Mouse (Mus musculus) kidney, embryonic 16.5 days (tissue): ENCODE measurements around the gene Hivep3. TPM values are rescaled to one million over a fixed set of nuclear protein-coding genes. Genes with fewer than 3 reads are reported as not detected.

ENCODE experiments used
- ATAC-seq: fragments of 200-750 bp; cut with Nextera tagmentation; 2 replicates; pipeline ENCODE4 v1.8.0; 2017; ENCODE audit warnings: moderate TSS enrichment; ENCODE audit not compliant: low FRiP score, low TSS enrichment
- H3K27ac ChIP-seq: fragments of 300-500 bp; sonication (generic); 2 replicates; pipeline ENCODE4 v1.5.1; 2014; ENCODE audit warnings: low read length
- H3K27me3 ChIP-seq: fragments of 300-500 bp; sonication (generic); 2 replicates; pipeline ENCODE4 v1.6.1; 2014; ENCODE audit warnings: low read length, control low read depth, mixed read lengths; ENCODE audit not compliant: insufficient read depth
- H3K36me3 ChIP-seq: fragments of 300-500 bp; sonication (generic); 2 replicates; pipeline ENCODE4 v1.6.1; 2014; ENCODE audit warnings: low read length, control low read depth, mixed read lengths; ENCODE audit not compliant: insufficient read depth
- H3K4me1 ChIP-seq: fragments of 300-500 bp; sonication (generic); 2 replicates; pipeline ENCODE4 v1.6.1; 2014; ENCODE audit warnings: low read length, control low read depth, mixed read lengths; ENCODE audit not compliant: insufficient read depth
- H3K4me2 ChIP-seq: fragments of 300-500 bp; sonication (generic); replicated peaks from 2 replicates; pipeline ENCODE4 v1.6.1; 2014; ENCODE audit warnings: low read depth, low read length
- H3K4me3 ChIP-seq: fragments of 300-500 bp; sonication (generic); 2 replicates; pipeline ENCODE4 v1.5.1; 2014; ENCODE audit warnings: mild to moderate bottlenecking, low read length
- H3K9ac ChIP-seq: fragments of 300-500 bp; sonication (generic); replicated peaks from 2 replicates; pipeline ENCODE4 v1.6.1; 2014; ENCODE audit warnings: low read length
- H3K9me3 ChIP-seq: fragments of 300-500 bp; sonication (generic); 2 replicates; pipeline ENCODE4 v1.6.1; 2016; ENCODE audit warnings: low read length, control low read depth
- WGBS: fragments of 180-500 bp; shearing (Covaris S2); extraction: QIAGEN DNeasy Blood & Tissue Kit; methylation state at CpG from one replicate; pipeline ENCODE4 v1.1.7; 2014; 5-methylcytosine and 5-hydroxymethylcytosine counted together
- polyA plus RNA-seq: library from polyadenylated mRNA; unstranded; fragments of >200 nt; fragmentation: Nextera tagmentation; extraction: Ambion mirVana; gene quantifications from 2 replicates; pipeline ENCODE4 v1.2.1, GENCODE M21; 2015

Gene Hivep3
- polyA plus RNA-seq, 1 experiment from 2014 or later, result 7.0 TPM

DNA sequence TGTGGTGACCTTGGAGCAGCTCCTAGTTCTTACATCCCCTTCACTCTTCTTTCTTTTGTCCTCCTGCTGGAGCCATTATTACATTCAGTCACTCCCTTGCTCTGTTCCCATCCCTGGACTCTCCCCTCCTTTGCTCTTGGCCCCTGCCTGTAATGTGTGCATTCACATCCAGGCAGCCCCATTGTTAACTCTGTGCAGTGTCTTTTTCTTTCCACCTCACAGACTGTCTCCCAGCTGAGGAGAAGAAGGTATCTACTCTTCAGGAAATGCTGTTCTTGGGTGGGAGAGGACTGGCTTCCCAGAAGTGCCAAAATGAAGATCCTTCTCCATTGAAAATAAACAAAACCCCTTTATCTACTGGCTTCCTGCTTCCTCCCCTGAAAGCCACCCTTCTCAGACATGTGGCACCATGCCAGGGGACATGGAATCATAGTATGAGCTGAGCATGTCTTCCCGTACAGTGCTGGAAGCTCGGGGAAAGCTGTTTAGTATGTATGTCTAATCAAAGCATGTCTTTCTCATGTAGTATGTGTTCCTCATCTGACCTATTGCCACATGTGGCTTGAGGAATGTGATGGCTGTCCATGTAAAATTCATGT lies 17.9 kb downstream of the Hivep3 start:
- Histone ChIP-seq H3K27ac (no peak overlapping the region), H3K9ac (no peak overlapping the region), H3K27me3 (no peaks in the 10 kb centered on the region), H3K4me3 (no peak overlapping the region), H3K4me2 (no peak overlapping the region), H3K4me1 (no peaks in the 10 kb centered on the region), H3K36me3 (no peaks in the 10 kb centered on the region), H3K9me3 (peaks cover 2% of the 10 kb centered on the region; the same call in 1 of the 2 replicates)
- WGBS, result 77% methylated on average over 2 of the region's 2 CpGs
- no peak for ATAC-seq

DNA sequence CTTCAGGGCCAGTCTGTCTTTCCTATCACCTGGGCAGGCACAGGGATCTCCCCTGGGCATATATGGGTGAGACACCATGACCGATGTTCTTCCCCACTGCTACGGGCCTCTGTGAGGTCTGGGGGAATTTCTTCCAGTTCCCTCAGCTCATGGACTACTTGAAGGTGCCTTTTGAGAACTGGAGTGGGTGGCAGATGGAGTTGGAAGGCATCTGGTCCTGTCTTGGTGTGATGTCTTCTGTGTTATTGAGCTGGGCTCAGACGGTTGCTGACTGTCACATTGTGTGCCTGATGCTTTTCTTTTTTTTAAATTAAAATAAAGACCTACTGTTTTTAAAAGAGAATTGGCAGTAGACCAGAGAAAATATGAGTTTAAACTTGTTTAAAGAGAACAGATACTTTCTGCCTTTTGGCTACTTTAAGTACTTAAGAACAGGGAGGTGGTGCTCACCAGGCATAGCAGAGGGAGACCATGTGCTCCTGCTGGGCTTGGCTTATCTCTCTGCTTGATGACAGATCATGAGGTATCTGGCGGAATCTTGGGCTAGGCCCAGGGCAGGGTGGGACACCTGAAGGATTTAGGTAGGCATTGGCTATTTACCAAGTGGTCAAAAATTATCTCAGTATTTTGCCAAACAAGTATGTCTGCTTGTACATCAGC lies 26.1 kb downstream of the Hivep3 start:
- Histone ChIP-seq H3K4me2 (no peak overlapping the region), H3K4me3 (no peak overlapping the region), H3K4me1 (no peaks in the 10 kb centered on the region), H3K36me3 (no peaks in the 10 kb centered on the region), H3K9me3 (peaks cover 2% of the 10 kb centered on the region; the same call in 1 of the 2 replicates), H3K27me3 (no peaks in the 10 kb centered on the region), H3K27ac (no peak overlapping the region), H3K9ac (no peak overlapping the region)
- 85% methylated on average over 4 of the region's 4 CpGs for WGBS
- no peak for ATAC-seq

DNA sequence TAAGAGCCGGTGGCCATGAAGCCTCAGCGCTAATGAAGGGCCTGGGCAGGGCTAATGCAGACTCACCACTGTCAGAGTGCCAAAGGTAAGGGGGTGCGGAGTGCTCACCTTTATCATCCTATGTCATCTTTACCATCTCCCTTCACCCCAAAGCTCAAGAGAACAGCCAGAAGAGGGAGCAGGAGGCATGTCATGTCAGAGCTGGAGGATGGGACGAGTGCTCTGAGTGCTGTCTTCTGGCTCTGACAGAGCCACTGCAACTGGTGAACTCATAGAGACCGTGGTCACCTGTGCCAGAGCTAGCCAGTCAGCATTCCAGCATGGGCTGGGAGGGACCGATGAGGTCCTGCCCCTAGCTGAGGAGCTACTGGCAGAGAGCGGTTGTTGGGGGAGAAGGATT lies 27.2 kb downstream of the Hivep3 start:
- ATAC-seq, result no peak
- no peaks in the 10 kb centered on the region for H3K4me1 ChIP-seq
- H3K36me3 ChIP-seq, result no peaks in the 10 kb centered on the region
- H3K4me2 ChIP-seq, result no peak overlapping the region
- 74% methylated on average over 7 of the region's 7 CpGs for WGBS
- H3K27ac ChIP-seq, result no peak overlapping the region
- H3K9ac ChIP-seq, result no peak overlapping the region
- H3K4me3 ChIP-seq, result no peak overlapping the region
- no peaks in the 10 kb centered on the region for H3K9me3 ChIP-seq
- no peaks in the 10 kb centered on the region for H3K27me3 ChIP-seq

DNA sequence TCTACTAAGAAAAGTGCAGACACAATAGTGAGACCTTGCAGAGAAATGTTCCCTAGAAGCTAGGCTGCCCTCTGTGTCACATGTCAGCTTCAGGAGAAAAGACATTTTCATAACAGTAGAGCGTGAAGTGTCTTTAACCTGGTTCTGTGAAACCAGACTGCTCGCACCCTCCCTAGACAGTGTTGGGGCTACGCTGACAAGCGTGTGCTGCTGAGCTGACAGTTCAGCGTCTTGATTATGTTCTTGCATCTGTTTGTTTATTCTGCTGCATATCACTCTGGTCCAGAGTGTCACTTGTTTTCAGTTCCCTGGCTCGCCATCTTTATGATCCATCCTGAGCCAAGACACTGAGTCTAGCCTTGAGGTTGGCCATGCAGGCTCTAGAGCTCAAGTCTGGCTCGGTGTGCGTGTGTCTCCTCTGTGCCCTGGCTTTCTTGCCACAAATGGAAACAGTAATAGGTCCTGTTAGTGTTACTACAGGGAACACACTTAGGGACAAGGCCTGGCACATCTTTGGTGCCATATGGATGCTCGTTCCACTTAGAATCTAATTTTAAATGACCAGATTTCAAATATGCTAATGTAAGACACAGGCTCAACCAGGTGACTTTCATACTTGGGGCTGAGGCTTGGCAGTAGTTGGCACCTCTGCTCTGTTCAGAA lies 28.0 kb downstream of the Hivep3 start:
- no peak for ATAC-seq
- Histone ChIP-seq H3K36me3 (no peaks in the 10 kb centered on the region), H3K9ac (no peak overlapping the region), H3K4me3 (no peak overlapping the region), H3K9me3 (no peaks in the 10 kb centered on the region), H3K4me2 (no peak overlapping the region), H3K27ac (no peak overlapping the region), H3K4me1 (no peaks in the 10 kb centered on the region), H3K27me3 (no peaks in the 10 kb centered on the region)
- WGBS, result 73% methylated on average over 9 of the region's 9 CpGs

DNA sequence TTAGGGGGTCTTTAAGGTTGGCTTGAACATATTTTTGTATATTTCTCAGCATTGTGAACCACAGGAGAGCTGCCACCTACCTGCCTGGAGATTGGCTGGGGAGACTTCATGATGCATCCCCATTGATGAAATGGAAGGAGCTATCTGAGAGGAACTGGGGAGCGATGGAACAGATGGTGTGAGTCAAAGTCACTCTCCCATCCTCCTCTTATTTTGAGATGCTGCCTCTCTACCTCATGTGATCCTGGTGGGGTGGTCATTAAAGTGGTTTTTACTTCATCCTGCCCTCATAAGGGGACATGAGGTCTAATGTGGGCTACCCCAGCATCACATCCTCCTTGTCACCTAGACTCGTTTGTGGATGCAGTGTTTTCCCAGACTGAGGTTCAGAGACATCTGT lies 28.6 kb downstream of the Hivep3 start:
- no peak for ATAC-seq
- Histone ChIP-seq H3K9ac (no peak overlapping the region), H3K4me1 (no peaks in the 10 kb centered on the region), H3K36me3 (no peaks in the 10 kb centered on the region), H3K9me3 (no peaks in the 10 kb centered on the region), H3K4me2 (no peak overlapping the region), H3K4me3 (no peak overlapping the region), H3K27ac (no peak overlapping the region), H3K27me3 (no peaks in the 10 kb centered on the region)
- WGBS, result 73% methylated on average over 2 of the region's 2 CpGs

DNA sequence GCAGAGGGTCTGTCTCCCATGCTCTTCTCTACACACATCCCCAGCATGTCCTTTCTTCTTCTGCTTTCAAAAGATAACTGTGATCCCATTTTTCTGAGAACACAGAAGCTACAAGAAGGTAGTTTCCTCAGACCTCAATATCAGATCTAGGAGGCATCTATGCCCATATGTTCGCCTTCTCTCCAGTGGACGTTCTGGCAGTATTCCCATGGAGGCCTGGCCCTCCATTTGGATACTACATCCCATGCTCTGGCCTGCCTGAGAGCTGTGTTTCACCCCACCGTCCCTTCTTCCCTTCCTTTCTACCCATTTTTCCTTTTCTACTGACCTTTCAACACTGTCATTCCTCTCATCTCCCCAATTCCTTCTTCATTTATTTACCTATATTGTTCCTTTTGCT lies 34.5 kb downstream of the Hivep3 start:
- no peak for ATAC-seq
- Histone ChIP-seq H3K27ac (no peak overlapping the region), H3K9me3 (no peaks in the 10 kb centered on the region), H3K9ac (no peak overlapping the region), H3K4me2 (no peak overlapping the region), H3K4me1 (no peaks in the 10 kb centered on the region), H3K36me3 (no peaks in the 10 kb centered on the region), H3K4me3 (no peak overlapping the region), H3K27me3 (no peaks in the 10 kb centered on the region)
- WGBS, result 78% methylated on average over 3 of the region's 3 CpGs

DNA sequence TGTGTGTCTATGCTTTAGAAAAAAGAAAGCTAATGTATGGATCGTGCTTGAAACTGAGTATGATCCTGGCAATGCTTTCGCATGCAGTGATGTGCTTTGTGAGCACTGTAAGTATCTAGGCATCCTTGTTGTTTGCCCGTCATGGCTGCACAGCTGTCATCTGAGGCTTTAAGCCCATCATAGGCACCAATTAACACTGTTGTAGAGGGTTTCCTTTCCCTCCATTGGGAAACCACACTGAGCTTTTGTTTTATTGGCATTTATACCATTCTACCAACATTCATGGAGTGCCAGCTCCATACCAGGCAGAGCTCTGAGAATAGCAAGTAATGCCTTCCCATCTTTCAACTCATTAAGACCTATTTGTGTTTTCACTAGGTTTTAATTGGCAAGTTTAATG lies 42.3 kb downstream of the Hivep3 start:
- H3K9me3 ChIP-seq, result no peaks in the 10 kb centered on the region
- ATAC-seq, result no peak
- no peak overlapping the region for H3K4me2 ChIP-seq
- 0 out of 2 replicates have a peak, but pooled peaks cover 3% of the 10 kb centered on the region for H3K4me1 ChIP-seq
- no peak overlapping the region for H3K4me3 ChIP-seq
- H3K27ac ChIP-seq, result no peak overlapping the region
- WGBS, result 84% methylated on average over 3 of the region's 3 CpGs
- no peaks in the 10 kb centered on the region for H3K36me3 ChIP-seq
- H3K9ac ChIP-seq, result no peak overlapping the region
- H3K27me3 ChIP-seq, result no peaks in the 10 kb centered on the region

DNA sequence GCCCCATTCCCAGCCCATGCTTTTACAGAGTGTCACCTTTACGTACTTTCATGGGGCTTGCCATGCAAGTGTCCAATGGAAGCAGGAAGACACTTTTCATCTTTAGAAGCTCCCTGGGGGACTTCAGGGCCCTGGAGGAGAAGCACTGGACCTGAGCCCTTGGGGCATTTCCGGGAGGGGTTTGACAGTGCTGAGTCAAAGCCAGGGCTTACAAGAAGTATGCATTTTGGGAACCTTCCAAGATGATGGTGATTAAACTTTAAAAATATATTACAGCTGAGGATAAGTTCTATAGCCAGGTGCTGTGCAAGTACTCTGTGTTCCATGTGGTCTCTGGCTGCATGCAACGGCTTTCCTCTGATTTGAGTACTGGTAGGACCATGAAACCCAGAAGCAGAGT lies 43.6 kb downstream of the Hivep3 start:
- no peak overlapping the region for H3K27ac ChIP-seq
- H3K27me3 ChIP-seq, result no peaks in the 10 kb centered on the region
- no peaks in the 10 kb centered on the region for H3K9me3 ChIP-seq
- no peak overlapping the region for H3K9ac ChIP-seq
- 83% methylated on average over 3 of the region's 3 CpGs for WGBS
- no peak for ATAC-seq
- H3K4me1 ChIP-seq, result 0 out of 2 replicates have a peak, but pooled peaks cover 3% of the 10 kb centered on the region
- H3K4me3 ChIP-seq, result no peak overlapping the region
- H3K4me2 ChIP-seq, result no peak overlapping the region
- H3K36me3 ChIP-seq, result no peaks in the 10 kb centered on the region

DNA sequence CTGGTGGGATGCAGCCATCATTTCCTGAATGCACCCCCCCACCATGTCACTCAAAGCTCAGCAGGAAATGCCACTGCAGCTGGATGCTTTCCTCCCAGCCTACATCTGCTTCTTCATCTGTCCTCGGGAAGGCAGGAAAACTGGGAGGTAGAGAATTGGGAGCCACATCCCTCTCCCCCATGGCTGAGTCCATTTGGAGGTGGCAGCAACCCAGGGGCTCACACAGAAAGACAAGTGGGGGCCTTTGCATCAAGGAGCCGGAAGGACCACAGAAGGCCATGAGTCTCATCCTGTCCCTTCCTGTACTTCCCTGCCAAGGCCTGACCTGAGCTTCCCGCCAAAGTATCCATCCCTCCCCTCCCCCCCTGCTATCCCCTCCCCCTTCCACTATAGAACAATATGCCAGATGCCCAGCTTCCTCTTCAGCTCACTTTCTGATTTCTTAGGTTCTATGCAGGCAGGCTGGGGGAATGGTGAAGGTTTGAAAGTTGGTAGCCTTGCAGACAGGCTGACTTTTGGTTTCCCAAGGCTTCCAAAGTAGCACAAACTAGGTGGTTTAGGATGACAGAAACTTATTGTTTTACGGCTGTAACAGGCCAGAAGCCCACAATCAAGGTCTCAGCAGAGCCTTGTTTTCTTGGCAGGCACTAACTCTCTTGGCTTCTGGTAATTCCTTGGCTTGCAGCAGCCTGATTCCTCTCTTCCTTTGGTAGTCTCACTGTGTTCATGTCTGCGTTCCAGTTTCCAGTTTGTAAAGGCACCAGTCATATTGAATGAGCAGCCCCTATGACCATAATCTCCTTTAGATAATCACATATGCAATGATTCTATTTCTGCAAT lies 46.2 kb downstream of the Hivep3 start:
- H3K27me3 ChIP-seq, result no peaks in the 10 kb centered on the region
- no peaks in the 10 kb centered on the region for H3K36me3 ChIP-seq
- H3K4me3 ChIP-seq, result no peak overlapping the region
- H3K9ac ChIP-seq, result no peak overlapping the region
- H3K4me2 ChIP-seq, result no peak overlapping the region
- no peak for ATAC-seq
- H3K27ac ChIP-seq, result no peak overlapping the region
- H3K9me3 ChIP-seq, result no peaks in the 10 kb centered on the region
- 0 out of 2 replicates have a peak, but pooled peaks cover 3% of the 10 kb centered on the region for H3K4me1 ChIP-seq
- 39% methylated on average over 5 of the region's 5 CpGs for WGBS
